Mouse (Mus musculus) lung, adult 2 months (tissue): Measurements from ENCODE around the gene Ggps1. TPM values are rescaled to one million over a fixed set of nuclear protein-coding genes. Genes with fewer than 3 reads are reported as not detected.

ENCODE experiments used
- DNase-seq: peaks from one replicate; pipeline ENCODE4 v3.0.0; 2022
- H3K4me1 ChIP-seq: fragments of 200-500 bp; 2 replicates; pipeline ENCODE4 v1.6.1; 2011; ENCODE audit warnings: low read length; ENCODE audit not compliant: control insufficient read depth, insufficient read depth
- H3K4me3 ChIP-seq: fragments of 200-500 bp; replicated peaks from 2 replicates; pipeline ENCODE3; 2011; ENCODE audit warnings: low read depth, mild to moderate bottlenecking, control low read depth, low read length; ENCODE audit errors: extremely low read depth
- CTCF ChIP-seq: fragments of 200-500 bp; IDR thresholded peaks from 2 replicates; pipeline ENCODE4 v1.5.1; 2011; ENCODE audit warnings: mild to moderate bottlenecking, low read length, control low read depth; ENCODE audit not compliant: insufficient read depth
- POLR2A ChIP-seq: fragments of 200-500 bp; IDR thresholded peaks from 2 replicates; pipeline ENCODE4 v1.6.1; 2011; ENCODE audit warnings: low read depth, mild to moderate bottlenecking, control low read depth, low read length, borderline replicate concordance; ENCODE audit errors: extremely low read depth
- WGBS: fragments of 180-500 bp; shearing (Covaris S2); methylation state at CpG from one replicate; pipeline ENCODE4 v1.1.7; 2018; 5-methylcytosine and 5-hydroxymethylcytosine counted together
- polyA plus RNA-seq: library from polyadenylated mRNA; depleted of rRNA; stranded (reverse); fragments of >200 nt; gene quantifications from 2 replicates; pipeline ENCODE4 v1.2.3, GENCODE M21; 2012; rRNA removed

The Ggps1 gene
- 7.1 and 12.0 TPM in 2 replicates for polyA plus RNA-seq

DNA sequence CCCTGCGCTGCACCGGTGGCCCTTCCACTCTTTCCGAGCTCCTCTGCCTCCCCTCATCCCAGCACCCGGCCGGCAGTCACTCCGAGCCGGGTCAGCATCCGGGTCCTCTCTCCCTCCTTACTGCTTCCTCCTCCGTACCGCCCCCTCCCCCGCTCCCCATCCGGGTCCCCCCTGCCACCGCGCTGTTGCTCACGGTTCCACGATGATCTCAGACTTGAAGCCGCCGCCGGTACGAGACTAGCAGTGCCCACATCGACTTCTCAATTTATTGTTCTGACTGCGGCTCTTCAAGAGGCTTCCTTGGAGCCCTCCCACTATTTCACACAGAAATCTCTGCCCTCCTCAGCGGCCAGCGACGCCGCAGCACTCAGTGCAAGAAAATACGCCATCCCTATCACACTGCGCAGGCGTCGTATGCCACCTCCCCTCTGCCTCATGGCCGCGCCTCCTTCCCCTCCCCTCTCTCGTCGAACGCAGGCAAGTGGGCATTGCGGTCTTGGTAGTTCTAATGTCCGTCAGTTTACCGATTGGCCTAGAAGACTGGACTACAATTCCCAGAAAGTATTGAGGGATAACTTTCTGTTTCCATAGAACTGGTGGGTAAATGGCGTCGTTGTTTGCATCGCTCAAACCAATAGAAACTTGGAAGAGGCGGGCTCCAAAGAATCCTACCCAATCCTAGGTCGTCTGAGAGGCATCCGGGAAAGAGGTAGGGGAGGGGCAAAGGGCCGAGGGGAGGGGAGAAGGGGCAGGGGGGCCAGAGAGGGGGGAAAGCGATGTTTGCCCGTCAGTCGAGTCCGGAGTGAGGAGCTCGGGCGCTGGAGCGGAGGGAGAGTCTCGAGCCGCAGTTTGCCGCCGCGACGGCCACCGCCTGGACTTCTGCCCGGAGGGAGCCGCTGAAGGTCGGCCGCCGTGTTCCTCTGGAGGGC, at the start of gene Ggps1, which contains the start of gene Arid4b:
Gene Ggps1 (minus strand): TSS at position 476 of the 929 bp plus-strand sequence.
Gene Arid4b (plus strand): TSS at position 220 of the 929 bp plus-strand sequence.
- Histone ChIP-seq H3K4me3 (peak within 1 kb of the TSS; percentile 88), H3K4me1 (peaks cover 7% of the 10 kb centered on the region)
- TF ChIP-seq CTCF (no peak), POLR2A (peak; percentile 97)
- 1% methylated on average over 64 of the region's 64 CpGs for WGBS
- DNase-seq: peak; percentile 94

DNA sequence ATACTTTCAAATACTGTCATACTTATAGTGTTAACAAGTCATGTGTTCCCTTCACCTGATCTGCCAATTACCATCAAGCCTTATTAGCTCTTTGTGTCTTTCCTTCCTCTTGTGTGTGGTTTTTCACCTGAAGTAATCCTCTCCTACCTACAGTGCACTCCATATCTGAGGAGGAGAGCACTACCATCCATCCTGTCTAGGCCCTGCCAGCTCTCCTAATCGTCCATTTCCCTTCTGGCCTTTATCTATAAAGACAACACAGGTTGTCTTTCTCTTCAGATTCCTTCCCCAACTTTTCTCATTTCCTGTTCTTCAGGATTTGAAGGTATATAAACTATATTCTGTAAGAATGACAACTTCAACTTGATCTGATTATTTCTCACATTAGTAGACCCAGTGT, 47.9 kb upstream of the Ggps1 start:
- 26% methylated on average over 1 of the region's 1 CpGs for WGBS

DNA sequence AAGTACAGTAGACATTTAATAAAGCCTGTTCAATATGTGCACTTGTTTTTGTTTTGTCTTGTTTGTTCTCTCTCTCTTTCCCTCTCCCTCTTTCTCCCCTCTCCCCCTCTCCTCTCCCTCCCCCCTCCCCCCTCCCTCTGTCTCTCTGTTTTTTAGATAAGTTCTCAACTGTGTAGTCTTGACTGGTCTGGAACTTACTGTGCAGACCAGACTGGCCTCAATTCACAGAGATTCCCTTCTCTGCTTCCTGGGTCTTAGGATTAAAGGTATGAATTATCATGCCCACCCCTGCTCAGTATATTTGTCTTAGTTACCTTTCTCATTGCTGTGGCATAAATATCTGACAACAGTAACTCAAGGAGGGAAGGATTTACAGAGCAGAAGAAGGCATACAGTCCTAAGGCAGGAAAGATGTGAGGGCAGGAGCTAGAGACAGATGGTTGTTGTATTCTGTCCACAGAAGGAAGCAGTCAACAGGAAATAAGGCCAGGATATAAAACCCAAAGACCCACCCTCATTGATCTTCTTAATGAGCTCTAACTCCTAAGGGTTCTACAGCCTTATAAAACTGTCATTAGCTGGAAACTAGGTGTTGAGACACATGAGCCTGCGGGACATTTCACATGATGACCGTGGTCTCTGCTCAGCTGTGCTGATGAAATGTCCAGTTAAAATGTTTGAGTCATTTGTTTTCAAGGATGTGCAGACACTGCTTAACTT, 47.0 kb upstream of the Ggps1 start:
- WGBS: 72% methylated on average over 2 of the region's 2 CpGs
- no peak for TF ChIP-seq POLR2A
- no peak for TF ChIP-seq CTCF
- Histone ChIP-seq H3K4me3 (no peak overlapping the region), H3K4me1 (peaks cover 6% of the 10 kb centered on the region)
- DNase-seq: no peak

More for the DNA sequence above, 47.9 kb upstream of the Ggps1 start:
- H3K4me1 ChIP-seq: peaks cover 6% of the 10 kb centered on the region
- no peak for DNase-seq
- H3K4me3 ChIP-seq: no peak overlapping the region
- TF ChIP-seq POLR2A (no peak), CTCF (no peak)

DNA sequence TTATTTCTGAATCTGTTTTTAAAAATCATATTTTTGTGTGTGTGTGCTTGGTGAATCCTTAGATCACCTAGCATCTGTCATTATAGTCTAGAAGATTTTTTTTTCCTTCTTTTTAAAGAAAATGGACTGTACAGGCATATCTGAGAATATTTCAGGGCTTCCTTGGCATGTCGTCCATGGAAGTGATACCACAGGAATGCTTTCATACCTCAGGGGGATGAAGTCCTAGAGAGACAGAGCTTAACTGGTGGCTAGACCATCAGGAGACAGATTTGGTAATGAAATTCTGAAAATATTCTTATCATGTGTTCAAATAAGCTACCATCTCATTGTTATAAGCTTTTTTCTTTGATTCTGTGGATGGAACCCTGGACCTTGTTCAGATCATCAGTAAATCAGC, 39.7 kb upstream of the Ggps1 start:
- DNase-seq: no peak

DNA sequence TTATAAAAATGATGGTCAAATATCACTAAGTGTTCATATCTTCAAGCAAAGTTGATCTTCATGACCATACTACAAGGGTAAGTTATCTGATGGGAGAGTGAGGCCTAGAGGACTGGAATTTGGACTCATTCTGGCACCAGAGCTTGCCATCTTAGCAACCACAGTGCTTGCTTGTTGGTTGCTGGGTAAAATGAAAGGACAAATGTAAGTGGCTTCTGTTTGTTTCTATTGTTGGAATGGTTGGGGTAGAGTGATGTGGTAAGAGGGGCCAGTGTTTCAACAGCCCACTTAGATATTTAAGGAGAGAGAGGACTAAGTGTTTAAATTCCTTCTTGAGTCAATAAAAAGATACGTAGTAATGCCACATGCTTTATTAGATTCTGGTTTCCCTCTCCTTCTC, 25.4 kb upstream of the Ggps1 start:
- 70% methylated on average over 1 of the region's 1 CpGs for WGBS

More for the DNA sequence above, 39.7 kb upstream of the Ggps1 start:
- Histone ChIP-seq H3K4me3 (no peak overlapping the region), H3K4me1 (peaks cover 6% of the 10 kb centered on the region)
- WGBS: 43% methylated on average over 1 of the region's 1 CpGs
- TF ChIP-seq CTCF: no peak
- TF ChIP-seq POLR2A: no peak

DNA sequence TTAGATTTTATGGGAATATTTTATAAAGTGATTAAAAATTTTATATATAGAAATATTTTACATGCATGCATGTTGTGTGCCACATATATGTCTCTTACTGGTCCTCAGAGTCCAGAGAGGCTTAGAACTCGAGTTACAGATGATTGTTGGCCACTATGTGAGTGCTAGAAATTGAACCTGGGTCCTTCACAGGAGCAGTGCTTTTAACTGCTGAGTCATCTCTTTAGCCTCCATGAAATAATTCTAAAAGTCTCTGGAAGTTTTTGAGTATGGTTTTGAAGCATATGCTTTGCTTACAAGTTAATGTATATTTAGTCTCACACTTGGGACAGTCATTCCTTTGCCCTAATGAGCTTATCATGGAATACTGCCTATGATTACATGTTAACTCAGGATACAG, 12.0 kb upstream of the Ggps1 start:
- no peak for TF ChIP-seq CTCF
- no peak for TF ChIP-seq POLR2A
- no peak for DNase-seq
- H3K4me1 ChIP-seq: no peaks in the 10 kb centered on the region
- WGBS: 58% methylated on average over 1 of the region's 1 CpGs
- H3K4me3 ChIP-seq: no peak overlapping the region

More for the DNA sequence above, 25.4 kb upstream of the Ggps1 start:
- Histone ChIP-seq H3K4me1 (peaks cover 5% of the 10 kb centered on the region), H3K4me3 (no peak overlapping the region)
- no peak for DNase-seq
- TF ChIP-seq CTCF: no peak

DNA sequence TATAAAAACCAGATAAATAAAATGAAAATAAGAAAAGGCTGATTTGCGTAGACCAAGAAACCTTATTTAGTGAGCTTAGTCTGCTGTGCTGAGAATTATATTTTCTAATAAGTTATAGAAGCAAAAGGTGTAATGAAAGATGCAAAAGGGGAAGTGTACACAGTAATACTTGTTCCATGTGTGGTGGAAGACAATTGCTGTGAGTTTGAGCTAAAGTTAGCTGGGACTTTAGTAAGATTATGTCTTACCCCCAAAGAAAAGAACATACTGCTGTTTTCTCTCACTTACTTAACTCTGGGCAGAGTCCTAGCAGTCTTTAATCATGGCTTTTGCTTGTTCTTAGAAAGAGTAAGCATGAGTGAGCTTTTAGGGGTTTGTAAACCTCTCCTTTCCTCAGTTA, 11.1 kb upstream of the Ggps1 start:
- DNase-seq: no peak
- 93% methylated on average over 1 of the region's 1 CpGs for WGBS
- TF ChIP-seq POLR2A: no peak
- no peak for TF ChIP-seq CTCF
- no peak overlapping the region for H3K4me3 ChIP-seq
- peaks cover 2% of the 10 kb centered on the region; the same call in 1 of the 2 replicates for H3K4me1 ChIP-seq

DNA sequence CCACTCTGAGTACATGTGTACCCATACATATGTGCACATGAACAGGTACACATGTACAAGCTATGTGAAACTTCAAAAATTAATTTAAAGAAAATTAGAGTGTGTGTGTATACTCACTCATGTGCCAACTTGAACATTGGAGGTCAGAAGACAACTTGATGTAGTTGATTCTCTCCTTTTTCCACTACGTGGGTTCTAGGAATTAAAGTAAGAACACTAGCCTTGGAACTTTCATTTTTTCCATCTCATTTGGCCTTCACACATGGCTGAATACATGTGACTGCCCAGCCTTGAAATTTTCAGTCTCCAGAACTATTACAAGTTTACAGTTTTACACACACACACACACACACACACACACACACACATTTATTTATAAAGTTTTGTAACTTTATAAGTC, 6.0 kb upstream of the Ggps1 start:
- no peak for DNase-seq
- WGBS: 86% methylated on average over 1 of the region's 1 CpGs
- TF ChIP-seq POLR2A: no peak
- TF ChIP-seq CTCF: no peak
- no peak overlapping the region for H3K4me3 ChIP-seq
- peaks cover 5% of the 10 kb centered on the region for H3K4me1 ChIP-seq

DNA sequence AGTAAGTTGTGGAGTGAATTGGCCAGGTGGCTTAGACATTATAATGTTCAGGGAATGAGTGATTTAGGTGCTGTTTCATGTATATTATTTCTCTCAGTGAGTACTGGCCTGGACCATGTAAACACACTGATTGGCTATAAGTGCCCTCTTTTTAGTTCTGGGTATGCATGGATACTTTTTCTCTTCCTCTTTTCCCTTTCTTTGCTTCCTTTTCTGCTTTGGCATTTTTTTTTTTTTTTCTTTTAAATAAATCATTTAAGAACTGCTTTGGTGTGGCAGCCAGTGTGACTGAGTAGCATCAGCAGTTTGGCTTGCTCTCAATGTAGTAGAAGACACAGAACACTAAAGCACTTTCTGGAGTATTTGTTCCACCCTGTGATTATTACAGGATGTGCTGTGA, 4.7 kb upstream of the Ggps1 start:
- H3K4me1 ChIP-seq: peaks cover 5% of the 10 kb centered on the region
- no peak overlapping the region for H3K4me3 ChIP-seq
- DNase-seq: no peak
- TF ChIP-seq POLR2A (no peak), CTCF (no peak)

DNA sequence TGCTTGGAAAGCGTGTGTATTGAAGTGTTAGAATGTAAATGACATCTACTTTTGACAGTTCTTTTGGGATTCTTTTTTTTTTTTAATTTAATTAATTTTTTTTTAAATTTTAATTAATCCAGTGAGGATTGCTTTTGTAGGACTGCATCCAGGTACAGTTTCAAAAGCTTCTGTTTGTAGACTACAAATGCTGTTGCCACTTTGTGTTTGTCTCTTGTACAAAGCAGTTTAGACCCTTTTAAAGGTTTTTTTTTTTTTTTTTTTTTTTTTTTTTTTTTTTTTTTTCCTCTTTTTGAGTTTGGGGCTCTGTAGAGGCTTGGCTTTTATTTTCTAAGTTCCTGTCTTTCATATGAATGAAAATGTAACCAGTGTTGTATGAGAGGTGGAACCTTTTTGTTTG, 2.4 kb upstream of the Ggps1 start:
- Histone ChIP-seq H3K4me1 (peaks cover 11% of the 10 kb centered on the region), H3K4me3 (no peak overlapping the region)
- TF ChIP-seq CTCF (no peak), POLR2A (no peak)
- WGBS: 68% methylated on average over 1 of the region's 1 CpGs
- no peak for DNase-seq
